Mouse (Mus musculus) midbrain, embryonic 15.5 days (tissue): Measurements from ENCODE around the gene Slit3. TPM values are rescaled to one million over a fixed set of nuclear protein-coding genes. Genes with fewer than 3 reads are reported as not detected.

ENCODE experiments used
- ATAC-seq: fragments of 200-750 bp; cut with Nextera tagmentation; replicated peaks from 2 replicates; pipeline ENCODE4 v1.8.0; 2017; ENCODE audit warnings: moderate TSS enrichment
- H3K27ac ChIP-seq: fragments of 300-500 bp; sonication (generic); 2 replicates; pipeline ENCODE4 v1.5.1; 2015; ENCODE audit warnings: mild to moderate bottlenecking, inconsistent platforms
- H3K27me3 ChIP-seq: fragments of 300-500 bp; sonication (generic); replicated peaks from 2 replicates; pipeline ENCODE4 v1.6.1; 2015; ENCODE audit warnings: inconsistent platforms
- H3K36me3 ChIP-seq: fragments of 300-500 bp; sonication (generic); replicated peaks from 2 replicates; pipeline ENCODE4 v1.6.1; 2015; ENCODE audit warnings: inconsistent platforms
- H3K4me1 ChIP-seq: fragments of 300-500 bp; sonication (generic); 2 replicates; pipeline ENCODE4 v1.6.1; 2015; ENCODE audit warnings: inconsistent platforms
- H3K4me2 ChIP-seq: fragments of 300-500 bp; sonication (generic); 2 replicates; pipeline ENCODE4 v1.6.1; 2015; ENCODE audit warnings: inconsistent platforms, mild to moderate bottlenecking, moderate library complexity
- H3K4me3 ChIP-seq: fragments of 300-500 bp; sonication (generic); 2 replicates; pipeline ENCODE4 v1.5.1; 2015; ENCODE audit warnings: mild to moderate bottlenecking, inconsistent platforms
- H3K9ac ChIP-seq: fragments of 300-500 bp; sonication (generic); 2 replicates; pipeline ENCODE4 v1.6.1; 2015; ENCODE audit warnings: mild to moderate bottlenecking, inconsistent platforms
- H3K9me3 ChIP-seq: fragments of 300-500 bp; sonication (generic); 2 replicates; pipeline ENCODE4 v1.6.1; 2016; ENCODE audit warnings: inconsistent platforms
- WGBS: fragments of 180-500 bp; shearing (Covaris S2); methylation state at CpG from one replicate; pipeline ENCODE4 v1.1.7; 2015; ENCODE audit warnings: mixed read lengths; 5-methylcytosine and 5-hydroxymethylcytosine counted together
- polyA plus RNA-seq: library from polyadenylated mRNA; unstranded; fragments of >200 nt; fragmentation: Nextera tagmentation; extraction: Ambion mirVana; gene quantifications from 2 replicates; pipeline ENCODE4 v1.2.1, GENCODE M21; 2015

The Slit3 gene
- polyA plus RNA-seq, 1 experiment from 2014 or later = 5.9 TPM

- H3K36me3 ChIP-seq = no peaks in the 10 kb centered on the region
- H3K9me3 ChIP-seq = no peaks in the 10 kb centered on the region
- WGBS = 70% methylated on average over 8 of the region's 8 CpGs
- no peak overlapping the region for H3K4me2 ChIP-seq
- H3K27ac ChIP-seq = no peak overlapping the region
- H3K4me1 ChIP-seq = no peaks in the 10 kb centered on the region
- H3K27me3 ChIP-seq = 0 out of 2 replicates have a peak, but pooled peaks cover 4% of the 10 kb centered on the region
- no peak for ATAC-seq
- no peak overlapping the region for H3K9ac ChIP-seq
- H3K4me3 ChIP-seq = no peak overlapping the region
Measured at GRCm38 (mm10) chr11:35304216-35304975, 183.4 kb downstream of the Slit3 start.

GRCm38 (mm10) chr11:35305111-35305510 is 184.1 kb downstream of the Slit3 start:
- 50% methylated on average over 5 of the region's 5 CpGs for WGBS
- H3K9me3 ChIP-seq = no peaks in the 10 kb centered on the region
- H3K9ac ChIP-seq = no peak overlapping the region
- no peak overlapping the region for H3K4me2 ChIP-seq
- no peak overlapping the region for H3K4me3 ChIP-seq
- no peak for ATAC-seq
- H3K27ac ChIP-seq = no peak overlapping the region
- H3K4me1 ChIP-seq = no peaks in the 10 kb centered on the region
- no peaks in the 10 kb centered on the region for H3K36me3 ChIP-seq
- H3K27me3 ChIP-seq = 0 out of 2 replicates have a peak, but pooled peaks cover under 1% of the 10 kb centered on the region

GRCm38 (mm10) chr11:35305910-35306309 is 184.9 kb downstream of the Slit3 start:
- 84% methylated on average over 3 of the region's 3 CpGs for WGBS
- Histone ChIP-seq H3K27ac (no peak overlapping the region), H3K4me1 (no peaks in the 10 kb centered on the region), H3K9ac (no peak overlapping the region), H3K4me2 (no peak overlapping the region), H3K27me3 (no peaks in the 10 kb centered on the region), H3K9me3 (no peaks in the 10 kb centered on the region), H3K36me3 (no peaks in the 10 kb centered on the region), H3K4me3 (no peak overlapping the region)
- no peak for ATAC-seq

- ATAC-seq = no peak
Measured at GRCm38 (mm10) chr11:35306922-35307321, 185.9 kb downstream of the Slit3 start.

GRCm38 (mm10) chr11:35307992-35308391 is 187.0 kb downstream of the Slit3 start:
- Histone ChIP-seq H3K9ac (no peak overlapping the region), H3K9me3 (no peaks in the 10 kb centered on the region), H3K4me3 (no peak overlapping the region), H3K27me3 (no peaks in the 10 kb centered on the region), H3K4me1 (no peaks in the 10 kb centered on the region), H3K27ac (no peak overlapping the region), H3K4me2 (no peak overlapping the region), H3K36me3 (no peaks in the 10 kb centered on the region)
- no peak for ATAC-seq
- WGBS = 88% methylated on average over 4 of the region's 4 CpGs

More at GRCm38 (mm10) chr11:35306922-35307321, 185.9 kb downstream of the Slit3 start:
- WGBS = 60% methylated on average over 5 of the region's 5 CpGs
- Histone ChIP-seq H3K27ac (no peak overlapping the region), H3K9ac (no peak overlapping the region), H3K36me3 (no peaks in the 10 kb centered on the region), H3K4me3 (no peak overlapping the region), H3K4me2 (no peak overlapping the region), H3K27me3 (no peaks in the 10 kb centered on the region), H3K4me1 (no peaks in the 10 kb centered on the region), H3K9me3 (no peaks in the 10 kb centered on the region)

GRCm38 (mm10) chr11:35315449-35316028 is 194.5 kb downstream of the Slit3 start:
- WGBS = 83% methylated on average over 5 of the region's 5 CpGs
- H3K4me1 ChIP-seq = peaks cover 14% of the 10 kb centered on the region; the same call in 1 of the 2 replicates
- no peaks in the 10 kb centered on the region for H3K36me3 ChIP-seq
- no peak overlapping the region for H3K4me2 ChIP-seq
- H3K9ac ChIP-seq = no peak overlapping the region
- no peaks in the 10 kb centered on the region for H3K9me3 ChIP-seq
- ATAC-seq = no peak
- H3K27ac ChIP-seq = no peak overlapping the region
- H3K4me3 ChIP-seq = no peak overlapping the region
- peaks cover 4% of the 10 kb centered on the region; the same call in 1 of the 2 replicates for H3K27me3 ChIP-seq

GRCm38 (mm10) chr11:35317221-35317620 is 196.2 kb downstream of the Slit3 start:
- 92% methylated on average over 5 of the region's 5 CpGs for WGBS

GRCm38 (mm10) chr11:35317775-35318432 is 196.9 kb downstream of the Slit3 start:
- Histone ChIP-seq H3K9me3 (no peaks in the 10 kb centered on the region), H3K36me3 (no peaks in the 10 kb centered on the region), H3K4me3 (no peak overlapping the region), H3K4me2 (no peak overlapping the region), H3K27me3 (peaks cover 14% of the 10 kb centered on the region), H3K4me1 (peaks cover 14% of the 10 kb centered on the region; the same call in 1 of the 2 replicates), H3K27ac (no peak overlapping the region), H3K9ac (no peak overlapping the region)
- peak; percentile 90 for ATAC-seq
- WGBS = 26% methylated on average over 7 of the region's 7 CpGs

More at GRCm38 (mm10) chr11:35317221-35317620, 196.2 kb downstream of the Slit3 start:
- no peak for ATAC-seq
- Histone ChIP-seq H3K27me3 (peaks cover 13% of the 10 kb centered on the region), H3K9me3 (no peaks in the 10 kb centered on the region), H3K9ac (no peak overlapping the region), H3K27ac (no peak overlapping the region), H3K4me2 (no peak overlapping the region), H3K36me3 (no peaks in the 10 kb centered on the region), H3K4me3 (no peak overlapping the region), H3K4me1 (peaks cover 14% of the 10 kb centered on the region; the same call in 1 of the 2 replicates)

GRCm38 (mm10) chr11:35318433-35319020 is 197.5 kb downstream of the Slit3 start:
- peak; percentile 59 for ATAC-seq

GRCm38 (mm10) chr11:35320518-35320917 is 199.5 kb downstream of the Slit3 start:
- no peak for ATAC-seq
- H3K9ac ChIP-seq = no peak overlapping the region
- H3K27ac ChIP-seq = no peak overlapping the region
- no peak overlapping the region for H3K4me3 ChIP-seq
- H3K36me3 ChIP-seq = no peaks in the 10 kb centered on the region
- H3K27me3 ChIP-seq = peaks cover 29% of the 10 kb centered on the region
- no peaks in the 10 kb centered on the region for H3K9me3 ChIP-seq
- WGBS = 78% methylated on average over 3 of the region's 3 CpGs
- H3K4me2 ChIP-seq = no peak overlapping the region
- H3K4me1 ChIP-seq = peaks cover 14% of the 10 kb centered on the region; the same call in 1 of the 2 replicates

More at GRCm38 (mm10) chr11:35318433-35319020, 197.5 kb downstream of the Slit3 start:
- Histone ChIP-seq H3K27me3 (peaks cover 19% of the 10 kb centered on the region), H3K4me1 (peaks cover 14% of the 10 kb centered on the region; the same call in 1 of the 2 replicates), H3K4me3 (no peak overlapping the region), H3K9ac (no peak overlapping the region), H3K36me3 (no peaks in the 10 kb centered on the region), H3K9me3 (no peaks in the 10 kb centered on the region), H3K27ac (no peak overlapping the region), H3K4me2 (no peak overlapping the region)
- 23% methylated on average over 12 of the region's 12 CpGs for WGBS

- Histone ChIP-seq H3K4me2 (no peak overlapping the region), H3K4me1 (peaks cover 5% of the 10 kb centered on the region), H3K4me3 (no peak overlapping the region), H3K27ac (no peak overlapping the region), H3K27me3 (peaks cover 56% of the 10 kb centered on the region), H3K9ac (no peak overlapping the region), H3K36me3 (no peaks in the 10 kb centered on the region), H3K9me3 (no peaks in the 10 kb centered on the region)
- WGBS = 75% methylated on average over 5 of the region's 5 CpGs
- no peak for ATAC-seq
Measured at GRCm38 (mm10) chr11:35324397-35324796, 203.4 kb downstream of the Slit3 start.
